Mouse (Mus musculus): ENCODE measurements at regions not wholly inside any gene's neighbourhood (a gene's known extent, or its start where the extent isn't known, plus 50 kb on each side); places are given as distances from the start of the nearest gene placed in this dataset.

GRCm38 (mm10) chr9:113093863-113094390, 614.1 kb downstream of the Pdcd6ip start:
- DNase-seq (ENCODE audit: low read depth, low spot score), result no peak

GRCm38 (mm10) chr9:113091881-113092280, 616.2 kb downstream of the Pdcd6ip start:
- no peak for DNase-seq (ENCODE audit: low read depth, low spot score)

- no peak for DNase-seq (ENCODE audit: low read depth, low spot score)
These were observed 620.3 kb downstream of the Pdcd6ip start for GRCm38 (mm10) chr9:113087786-113088185.

- no peak for DNase-seq (ENCODE audit: low read depth, low spot score)
These were observed 622.7 kb downstream of the Pdcd6ip start for GRCm38 (mm10) chr9:113085281-113085810.

GRCm38 (mm10) chr9:113074866-113075265, 633.2 kb downstream of the Pdcd6ip start:
- DNase-seq (ENCODE audit: low read depth, low spot score), result no peak

GRCm38 (mm10) chr9:113057415-113057814, 650.6 kb downstream of the Pdcd6ip start:
- no peak for DNase-seq (ENCODE audit: low read depth, low spot score)

- no peak for DNase-seq (ENCODE audit: low read depth, low spot score)
These were observed 663.4 kb downstream of the Pdcd6ip start for GRCm38 (mm10) chr9:113044556-113045178.

- DNase-seq (ENCODE audit: low read depth, low spot score), result no peak
These were observed 667.2 kb downstream of the Pdcd6ip start for GRCm38 (mm10) chr9:113040885-113041284.

- no peak for DNase-seq (ENCODE audit: low read depth, low spot score)
These were observed 674.1 kb downstream of the Pdcd6ip start for GRCm38 (mm10) chr9:113033996-113034395.

GRCm38 (mm10) chr9:113029091-113029490, 679.0 kb downstream of the Pdcd6ip start:
- DNase-seq (ENCODE audit: low read depth, low spot score), result no peak

- DNase-seq (ENCODE audit: low read depth, low spot score), result no peak
These were observed 681.2 kb downstream of the Pdcd6ip start for GRCm38 (mm10) chr9:113026904-113027193.

- DNase-seq (ENCODE audit: low read depth, low spot score), result no peak
These were observed 681.8 kb downstream of the Pdcd6ip start for GRCm38 (mm10) chr9:113026096-113026903.

- DNase-seq (ENCODE audit: low read depth, low spot score), result no peak
These were observed 686.0 kb downstream of the Pdcd6ip start for GRCm38 (mm10) chr9:113021866-113022645.

- no peak for DNase-seq (ENCODE audit: low read depth, low spot score)
These were observed 688.5 kb downstream of the Pdcd6ip start for GRCm38 (mm10) chr9:113019576-113019975.

- no peak for DNase-seq (ENCODE audit: low read depth, low spot score)
These were observed 700.0 kb downstream of the Pdcd6ip start for GRCm38 (mm10) chr9:113008106-113008505.

GRCm38 (mm10) chr9:112996204-112996603, 711.9 kb downstream of the Pdcd6ip start:
- peak; percentile 17 for DNase-seq (ENCODE audit: low read depth, low spot score)

GRCm38 (mm10) chr9:112994774-112995173, 713.3 kb downstream of the Pdcd6ip start:
- no peak for DNase-seq (ENCODE audit: low read depth, low spot score)

GRCm38 (mm10) chr9:112993627-112994026, 714.4 kb downstream of the Pdcd6ip start:
- DNase-seq (ENCODE audit: low read depth, low spot score), result no peak

- DNase-seq (ENCODE audit: low read depth, low spot score), result no peak
These were observed 715.1 kb downstream of the Pdcd6ip start for GRCm38 (mm10) chr9:112992937-112993336.

- DNase-seq (ENCODE audit: low read depth, low spot score), result no peak
These were observed 724.7 kb downstream of the Pdcd6ip start for GRCm38 (mm10) chr9:112983353-112983752.

GRCm38 (mm10) chr9:112951567-112951966, 715.8 kb upstream of the Arpp21 start:
- DNase-seq (ENCODE audit: low read depth, low spot score), result no peak

GRCm38 (mm10) chr9:112950056-112950455, 714.3 kb upstream of the Arpp21 start:
- no peak for DNase-seq (ENCODE audit: low read depth, low spot score)
